Mouse (Mus musculus): ENCODE measurements around the gene Elf1. TPM values are rescaled to one million over a fixed set of nuclear protein-coding genes. Genes with fewer than 3 reads are reported as not detected.

Elf1 gene
- polyA plus RNA-seq, 1 experiment from 2014 or later: 1.9 TPM

DNA sequence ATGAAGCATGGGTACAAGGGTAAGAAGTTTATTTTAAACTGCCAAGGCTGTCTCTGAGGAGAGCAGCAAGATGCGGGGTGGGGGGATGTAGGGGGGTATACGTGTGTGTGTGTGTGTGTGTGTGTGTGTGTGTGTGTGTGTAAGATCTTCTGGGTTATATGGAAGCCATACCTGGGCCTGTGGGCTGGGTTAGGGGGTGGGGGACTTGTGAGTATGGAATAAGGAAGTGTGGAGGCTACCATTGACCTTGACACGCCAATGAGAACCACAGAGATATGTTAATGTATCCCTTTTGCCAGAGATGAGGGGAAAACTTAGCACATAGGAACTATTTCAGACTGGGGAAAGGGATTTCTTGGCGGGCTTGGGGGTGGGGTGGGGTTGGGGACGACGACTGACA lies 108.4 kb downstream of the Elf1 start:
- Histone ChIP-seq H3K27me3 (replicated peaks; ENCODE audit: control insufficient read depth, insufficient read depth, low read length) (no peaks in the 10 kb centered on the region), H3K4me1 (ENCODE audit: control insufficient read depth, insufficient read depth, low read length) (peaks cover 17% of the 10 kb centered on the region), H3K9ac (ENCODE audit: low read length) (no peak overlapping the region), H3K9me3 (replicated peaks; ENCODE audit: control insufficient read depth, low read length) (no peaks in the 10 kb centered on the region), H3K27ac (ENCODE audit: low read depth, low read length) (no peak overlapping the region), H3K4me2 (ENCODE audit: low read length) (0 out of 2 replicates have a peak overlapping the region, but pooled peaks have one; percentile 59), H3K36me3 (ENCODE audit: control insufficient read depth, insufficient read depth, low read length) (0 out of 2 replicates have a peak, but pooled peaks cover 4% of the 10 kb centered on the region), H3K4me3 (ENCODE audit: low read depth, low read length) (no peak overlapping the region)
- 90% methylated on average over 6 of the region's 6 CpGs for WGBS
- ATAC-seq: no peak
- no peak for DNase-seq (ENCODE audit: low spot score)

DNA sequence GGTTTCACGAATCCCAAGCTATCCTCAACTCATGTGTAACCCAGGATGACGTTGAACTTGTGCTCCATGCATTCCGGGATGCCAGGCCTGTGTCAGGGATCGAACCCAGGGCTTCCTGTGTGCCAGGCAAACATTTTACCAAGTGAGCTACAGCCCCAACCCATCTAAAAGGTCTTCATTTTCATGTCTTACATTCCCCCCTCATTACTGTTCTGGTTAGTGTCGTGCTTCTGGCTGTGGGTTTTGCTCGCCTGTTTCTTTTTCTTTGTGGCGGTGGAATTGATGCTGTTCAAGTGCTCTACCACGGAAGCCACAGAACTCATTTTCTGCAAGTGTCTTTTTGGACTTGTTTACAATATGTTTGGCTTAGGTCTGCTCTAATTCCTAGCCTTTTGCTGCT lies 109.9 kb downstream of the Elf1 start:
- Histone ChIP-seq H3K27me3 (replicated peaks; ENCODE audit: control insufficient read depth, insufficient read depth, low read length) (no peaks in the 10 kb centered on the region), H3K9me3 (replicated peaks; ENCODE audit: control insufficient read depth, low read length) (no peaks in the 10 kb centered on the region), H3K36me3 (ENCODE audit: control insufficient read depth, insufficient read depth, low read length) (peaks cover 17% of the 10 kb centered on the region), H3K9ac (ENCODE audit: low read length) (no peak overlapping the region), H3K4me2 (ENCODE audit: low read length) (no peak overlapping the region), H3K27ac (ENCODE audit: low read depth, low read length) (no peak overlapping the region), H3K4me1 (ENCODE audit: control insufficient read depth, insufficient read depth, low read length) (peaks cover 17% of the 10 kb centered on the region), H3K4me3 (ENCODE audit: low read depth, low read length) (no peak overlapping the region)
- DNase-seq (ENCODE audit: low spot score) (no peak), ATAC-seq (no peak)
- WGBS: 92% methylated on average over 8 of the region's 8 CpGs

DNA sequence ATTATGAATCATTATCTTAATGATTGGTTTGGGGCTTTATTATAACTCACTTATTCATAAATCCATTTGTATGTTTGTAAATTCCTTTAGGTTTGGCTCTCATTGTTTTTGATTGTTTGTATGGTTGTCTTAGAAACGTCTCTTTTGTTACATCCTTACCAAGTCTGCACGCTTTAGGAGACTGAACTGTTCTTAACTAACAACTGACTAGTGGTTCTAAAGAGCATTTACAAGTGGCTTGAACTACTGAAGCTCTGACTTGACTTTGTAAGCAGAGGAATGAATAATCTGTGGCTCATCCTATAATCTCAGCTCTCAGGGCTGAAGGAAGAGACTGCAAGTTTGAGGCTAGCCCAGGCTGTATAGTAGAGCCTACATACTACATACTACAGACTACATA lies 110.6 kb downstream of the Elf1 start:
- no peak for DNase-seq (ENCODE audit: low spot score)
- no peak overlapping the region for H3K9ac ChIP-seq (ENCODE audit: low read length)
- no peak overlapping the region for H3K4me2 ChIP-seq (ENCODE audit: low read length)
- no peak overlapping the region for H3K4me3 ChIP-seq (ENCODE audit: low read depth, low read length)
- WGBS: 80% methylated on average over 2 of the region's 2 CpGs
- H3K27ac ChIP-seq (ENCODE audit: low read depth, low read length): no peak overlapping the region
- peaks cover 15% of the 10 kb centered on the region for H3K4me1 ChIP-seq (ENCODE audit: control insufficient read depth, insufficient read depth, low read length)
- ATAC-seq: no peak
- no peaks in the 10 kb centered on the region for H3K27me3 ChIP-seq (replicated peaks; ENCODE audit: control insufficient read depth, insufficient read depth, low read length)
- H3K9me3 ChIP-seq (replicated peaks; ENCODE audit: control insufficient read depth, low read length): no peaks in the 10 kb centered on the region
- peaks cover 20% of the 10 kb centered on the region for H3K36me3 ChIP-seq (ENCODE audit: control insufficient read depth, insufficient read depth, low read length)

DNA sequence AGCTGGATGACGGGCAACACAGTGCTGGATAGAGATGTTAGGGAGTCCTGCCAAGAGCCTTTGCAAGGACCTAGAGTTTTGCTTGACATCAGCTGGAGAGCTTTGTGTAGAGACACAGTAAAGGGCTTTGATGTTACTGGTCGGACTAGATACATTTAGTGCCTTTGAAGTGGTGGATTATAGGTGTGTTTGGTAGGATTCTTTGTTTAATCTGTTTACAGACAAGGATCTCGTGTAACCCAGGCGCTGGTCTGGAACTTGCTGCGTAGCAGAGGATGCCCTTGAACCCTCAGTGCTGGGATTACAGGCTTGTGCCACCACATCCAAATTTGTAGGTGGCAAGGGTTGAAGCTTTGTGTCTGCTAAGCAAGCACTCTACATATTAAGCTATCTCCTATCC lies 113.1 kb downstream of the Elf1 start:
- Histone ChIP-seq H3K36me3 (ENCODE audit: control insufficient read depth, insufficient read depth, low read length) (peaks cover 36% of the 10 kb centered on the region), H3K27ac (ENCODE audit: low read depth, low read length) (no peak overlapping the region), H3K4me2 (ENCODE audit: low read length) (no peak overlapping the region), H3K4me1 (ENCODE audit: control insufficient read depth, insufficient read depth, low read length) (peaks cover 3% of the 10 kb centered on the region; the same call in 1 of the 2 replicates), H3K4me3 (ENCODE audit: low read depth, low read length) (no peak overlapping the region), H3K9me3 (replicated peaks; ENCODE audit: control insufficient read depth, low read length) (no peaks in the 10 kb centered on the region), H3K27me3 (replicated peaks; ENCODE audit: control insufficient read depth, insufficient read depth, low read length) (no peaks in the 10 kb centered on the region), H3K9ac (ENCODE audit: low read length) (no peak overlapping the region)
- ATAC-seq (no peak), DNase-seq (ENCODE audit: low spot score) (no peak)
- WGBS: 87% methylated on average over 5 of the region's 5 CpGs

DNA sequence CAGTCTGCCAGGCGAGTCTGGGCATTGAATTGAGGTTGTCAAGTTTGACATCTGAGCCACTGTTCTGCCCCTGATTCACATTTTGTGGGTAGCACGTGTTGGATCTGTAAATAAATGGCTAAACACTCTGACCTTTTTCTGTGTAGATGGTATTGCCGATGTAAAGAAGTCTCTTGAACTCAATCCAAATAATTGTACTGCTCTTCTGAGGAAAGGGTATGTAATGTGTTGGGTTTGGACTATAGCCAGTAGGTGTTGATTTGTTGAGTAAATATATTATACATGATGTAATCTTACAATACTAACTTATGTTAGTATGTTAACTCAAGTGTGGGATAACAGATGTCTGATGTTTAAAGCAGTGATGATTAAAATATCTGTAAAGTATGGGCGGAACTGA lies 115.6 kb downstream of the Elf1 start:
- H3K4me2 ChIP-seq (ENCODE audit: low read length): no peak overlapping the region
- H3K27me3 ChIP-seq (replicated peaks; ENCODE audit: control insufficient read depth, insufficient read depth, low read length): no peaks in the 10 kb centered on the region
- H3K27ac ChIP-seq (ENCODE audit: low read depth, low read length): no peak overlapping the region
- H3K9me3 ChIP-seq (replicated peaks; ENCODE audit: control insufficient read depth, low read length): no peaks in the 10 kb centered on the region
- ATAC-seq (no peak), DNase-seq (ENCODE audit: low spot score) (no peak)
- no peaks in the 10 kb centered on the region for H3K4me1 ChIP-seq (ENCODE audit: control insufficient read depth, insufficient read depth, low read length)
- H3K4me3 ChIP-seq (ENCODE audit: low read depth, low read length): no peak overlapping the region
- WGBS: 69% methylated on average over 4 of the region's 4 CpGs
- H3K36me3 ChIP-seq (ENCODE audit: control insufficient read depth, insufficient read depth, low read length): peaks cover 59% of the 10 kb centered on the region
- no peak overlapping the region for H3K9ac ChIP-seq (ENCODE audit: low read length)

DNA sequence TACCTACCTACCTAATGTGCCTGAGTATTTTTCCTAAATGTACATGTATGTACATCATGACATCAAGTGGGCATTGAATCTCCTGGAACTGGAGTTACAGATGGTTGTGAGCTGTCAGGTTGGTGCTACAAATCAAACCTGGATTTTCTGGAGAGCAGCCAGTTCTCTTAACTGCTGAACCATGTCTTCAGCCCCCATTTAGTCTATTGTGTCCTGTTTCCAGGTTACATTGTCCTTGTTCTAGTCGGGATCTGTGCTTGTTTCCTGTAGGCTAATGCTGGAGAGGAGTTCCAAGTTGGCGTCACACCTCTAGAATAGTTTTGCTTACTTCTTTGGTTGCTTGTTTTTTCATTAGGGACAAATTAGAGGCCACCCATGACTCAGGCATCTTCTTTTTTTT lies 124.9 kb downstream of the Elf1 start:
- no peak overlapping the region for H3K9ac ChIP-seq (ENCODE audit: low read length)

DNA sequence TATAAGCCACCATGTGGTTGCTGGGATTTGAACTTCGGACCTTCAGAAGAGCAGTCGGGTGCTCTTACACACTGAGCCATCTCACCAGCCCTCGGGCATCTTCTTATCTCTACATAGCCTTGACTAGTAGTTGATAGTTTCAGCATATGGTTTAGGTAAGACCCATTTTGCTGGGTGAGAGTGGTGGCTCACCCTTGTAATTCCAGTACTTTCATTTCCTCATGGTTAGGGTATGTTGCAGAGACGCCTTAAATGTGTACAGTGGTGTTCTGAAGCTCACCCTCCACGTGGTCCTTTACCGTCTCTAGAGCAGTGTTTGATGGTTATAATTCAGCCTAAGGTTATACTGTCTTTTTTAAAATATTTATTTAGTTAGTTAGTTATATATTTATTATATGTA lies 125.4 kb downstream of the Elf1 start:
- 94% methylated on average over 6 of the region's 6 CpGs for WGBS
- no peak overlapping the region for H3K4me3 ChIP-seq (ENCODE audit: low read depth, low read length)
- no peak for ATAC-seq

More for the DNA sequence above, 124.9 kb downstream of the Elf1 start:
- Histone ChIP-seq H3K4me2 (ENCODE audit: low read length) (no peak overlapping the region), H3K4me1 (ENCODE audit: control insufficient read depth, insufficient read depth, low read length) (no peaks in the 10 kb centered on the region), H3K27ac (ENCODE audit: low read depth, low read length) (no peak overlapping the region), H3K27me3 (replicated peaks; ENCODE audit: control insufficient read depth, insufficient read depth, low read length) (no peaks in the 10 kb centered on the region), H3K9me3 (replicated peaks; ENCODE audit: control insufficient read depth, low read length) (no peaks in the 10 kb centered on the region), H3K4me3 (ENCODE audit: low read depth, low read length) (no peak overlapping the region), H3K36me3 (ENCODE audit: control insufficient read depth, insufficient read depth, low read length) (peaks cover 78% of the 10 kb centered on the region)
- DNase-seq (ENCODE audit: low spot score) (no peak), ATAC-seq (no peak)
- 80% methylated on average over 2 of the region's 2 CpGs for WGBS

DNA sequence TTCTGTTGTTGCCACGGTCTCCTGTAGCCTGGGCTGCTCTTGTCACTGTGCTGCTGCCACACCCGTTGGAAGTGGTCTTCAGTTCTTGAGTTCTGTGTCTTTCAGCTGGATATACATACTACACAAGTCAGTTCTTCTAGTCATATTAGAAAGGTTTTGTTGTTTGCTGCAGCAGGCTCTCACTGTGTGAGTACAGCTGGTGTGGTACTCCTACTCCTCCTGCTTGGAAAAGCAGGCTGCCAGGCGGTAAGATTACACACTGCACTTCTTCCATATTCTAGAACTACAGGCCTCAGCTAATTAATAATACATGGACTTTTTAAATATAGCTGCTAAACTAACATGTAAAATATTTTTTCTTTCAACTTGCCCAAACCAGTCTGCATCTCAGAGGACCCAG lies 125.9 kb downstream of the Elf1 start:
- WGBS: 88% methylated on average over 3 of the region's 3 CpGs
- Histone ChIP-seq H3K4me2 (ENCODE audit: low read length) (no peak overlapping the region), H3K4me1 (ENCODE audit: control insufficient read depth, insufficient read depth, low read length) (no peaks in the 10 kb centered on the region), H3K36me3 (ENCODE audit: control insufficient read depth, insufficient read depth, low read length) (peaks cover 77% of the 10 kb centered on the region), H3K9me3 (replicated peaks; ENCODE audit: control insufficient read depth, low read length) (no peaks in the 10 kb centered on the region), H3K4me3 (ENCODE audit: low read depth, low read length) (no peak overlapping the region), H3K27me3 (replicated peaks; ENCODE audit: control insufficient read depth, insufficient read depth, low read length) (no peaks in the 10 kb centered on the region), H3K27ac (ENCODE audit: low read depth, low read length) (no peak overlapping the region), H3K9ac (ENCODE audit: low read length) (no peak overlapping the region)
- ATAC-seq: no peak
- DNase-seq (ENCODE audit: low spot score): no peak

More for the DNA sequence above, 125.4 kb downstream of the Elf1 start:
- H3K9ac ChIP-seq (ENCODE audit: low read length): no peak overlapping the region
- H3K4me2 ChIP-seq (ENCODE audit: low read length): no peak overlapping the region
- no peaks in the 10 kb centered on the region for H3K9me3 ChIP-seq (replicated peaks; ENCODE audit: control insufficient read depth, low read length)
- no peaks in the 10 kb centered on the region for H3K4me1 ChIP-seq (ENCODE audit: control insufficient read depth, insufficient read depth, low read length)
- no peak for DNase-seq (ENCODE audit: low spot score)
- no peaks in the 10 kb centered on the region for H3K27me3 ChIP-seq (replicated peaks; ENCODE audit: control insufficient read depth, insufficient read depth, low read length)
- peaks cover 78% of the 10 kb centered on the region for H3K36me3 ChIP-seq (ENCODE audit: control insufficient read depth, insufficient read depth, low read length)
- no peak overlapping the region for H3K27ac ChIP-seq (ENCODE audit: low read depth, low read length)

DNA sequence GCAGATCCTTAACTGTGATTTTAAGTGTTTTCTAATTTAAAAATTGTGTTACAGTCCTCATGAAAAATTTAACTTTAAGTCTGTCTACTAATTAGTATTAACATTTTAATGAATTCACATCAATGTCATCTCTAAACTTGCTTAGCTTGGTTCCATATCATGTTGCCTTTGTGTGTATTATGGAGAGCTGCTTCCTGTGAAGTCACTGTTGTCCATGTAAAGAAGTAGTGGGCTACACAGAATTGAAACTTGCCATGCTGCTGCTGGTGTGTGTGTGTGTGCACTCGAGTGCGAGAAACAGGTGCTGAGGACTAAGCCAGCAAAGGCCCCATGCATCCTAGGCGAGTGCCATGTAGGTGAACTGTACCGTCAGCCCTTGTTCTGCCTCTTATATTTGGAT lies 126.4 kb downstream of the Elf1 start:
- peaks cover 79% of the 10 kb centered on the region for H3K36me3 ChIP-seq (ENCODE audit: control insufficient read depth, insufficient read depth, low read length)
- no peak for ATAC-seq
- 95% methylated on average over 4 of the region's 4 CpGs for WGBS

More for the DNA sequence above, 126.4 kb downstream of the Elf1 start:
- DNase-seq (ENCODE audit: low spot score): no peak
- no peak overlapping the region for H3K9ac ChIP-seq (ENCODE audit: low read length)
- no peak overlapping the region for H3K27ac ChIP-seq (ENCODE audit: low read depth, low read length)
- H3K4me2 ChIP-seq (ENCODE audit: low read length): no peak overlapping the region
- no peaks in the 10 kb centered on the region for H3K27me3 ChIP-seq (replicated peaks; ENCODE audit: control insufficient read depth, insufficient read depth, low read length)
- H3K4me3 ChIP-seq (ENCODE audit: low read depth, low read length): no peak overlapping the region
- H3K9me3 ChIP-seq (replicated peaks; ENCODE audit: control insufficient read depth, low read length): no peaks in the 10 kb centered on the region
- H3K4me1 ChIP-seq (ENCODE audit: control insufficient read depth, insufficient read depth, low read length): no peaks in the 10 kb centered on the region
